Mouse (Mus musculus) bone marrow macrophage, adult 2 months (primary cell): ENCODE data around the gene Rtn4rl1.

Source experiments
- CTCF ChIP-seq: IDR thresholded peaks from 2 replicates; pipeline ENCODE4 v1.5.1; 2012; ENCODE audit warnings: low read depth, mild to moderate bottlenecking, low read length, moderate library complexity
- POLR2A ChIP-seq: IDR thresholded peaks from 2 replicates; pipeline ENCODE4 v1.6.1; 2012; ENCODE audit warnings: mild to moderate bottlenecking, low read depth, low read length, borderline replicate concordance

GRCm38 (mm10) chr11:75278115-75278514, 84.5 kb downstream of the Rtn4rl1 start:
- no peak for TF ChIP-seq CTCF
- no peak for TF ChIP-seq POLR2A
